Mouse (Mus musculus) intestine, embryonic 16.5 days (tissue): Measurements from ENCODE around the gene Rbx1. TPM values are rescaled to one million over a fixed set of nuclear protein-coding genes. Genes with fewer than 3 reads are reported as not detected.
A peak's percentile ranks its signal among the peaks of the same experiment; 100 is the strongest.
"Not testable (repeated sequence)": the region's sequence is repeated elsewhere in the genome, so short reads cannot be mapped to it uniquely, and the experiment has no call there.

Experiments
- ATAC-seq: fragments of 200-750 bp; cut with Nextera tagmentation; 2 replicates; pipeline ENCODE4 v1.8.0; 2017; ENCODE audit warnings: moderate TSS enrichment, moderate library complexity
- H3K27ac ChIP-seq: fragments of 300-500 bp; sonication (generic); 2 replicates; pipeline ENCODE4 v1.5.1; 2014; ENCODE audit warnings: mild to moderate bottlenecking, low read length
- H3K27me3 ChIP-seq: fragments of 300-500 bp; sonication (generic); replicated peaks from 2 replicates; pipeline ENCODE4 v1.6.1; 2014; ENCODE audit warnings: low read length, control low read depth, mixed read lengths; ENCODE audit not compliant: control insufficient read depth, insufficient read depth
- H3K36me3 ChIP-seq: fragments of 300-500 bp; sonication (generic); 2 replicates; pipeline ENCODE4 v1.6.1; 2014; ENCODE audit warnings: low read length, control low read depth; ENCODE audit not compliant: control insufficient read depth, insufficient read depth
- H3K4me1 ChIP-seq: fragments of 300-500 bp; sonication (generic); 2 replicates; pipeline ENCODE4 v1.6.1; 2014; ENCODE audit warnings: low read length, control low read depth, mixed read lengths; ENCODE audit not compliant: control insufficient read depth, insufficient read depth
- H3K4me2 ChIP-seq: fragments of 300-500 bp; sonication (generic); 2 replicates; pipeline ENCODE4 v1.6.1; 2014; ENCODE audit warnings: low read depth, low read length, control low read depth
- H3K4me3 ChIP-seq: fragments of 300-500 bp; sonication (generic); 2 replicates; pipeline ENCODE4 v1.5.1; 2014; ENCODE audit warnings: mild to moderate bottlenecking, low read length
- H3K9ac ChIP-seq: fragments of 300-500 bp; sonication (generic); 2 replicates; pipeline ENCODE4 v1.6.1; 2014; ENCODE audit warnings: low read depth, low read length
- H3K9me3 ChIP-seq: fragments of 300-500 bp; sonication (generic); 2 replicates; pipeline ENCODE4 v1.6.1; 2016; ENCODE audit warnings: low read length, control low read depth; ENCODE audit not compliant: control insufficient read depth
- WGBS: fragments of 180-500 bp; shearing (Covaris S2); extraction: QIAGEN DNeasy Blood & Tissue Kit; methylation state at CpG from one replicate; pipeline ENCODE4 v1.1.7; 2014; 5-methylcytosine and 5-hydroxymethylcytosine counted together
- polyA plus RNA-seq: library from polyadenylated mRNA; unstranded; fragments of >200 nt; fragmentation: Nextera tagmentation; extraction: Ambion mirVana; gene quantifications from 2 replicates; pipeline ENCODE4 v1.2.1, GENCODE M21; 2015

The Rbx1 gene
- 378 and 400 TPM in 2 replicates for polyA plus RNA-seq

- H3K4me2 ChIP-seq: peak within 1 kb of the TSS; percentile 83
- H3K9me3 ChIP-seq: peaks cover 4% of the 10 kb centered on the region; the same call in 1 of the 2 replicates
- peak; percentile 99 for ATAC-seq
- H3K9ac ChIP-seq: peak within 1 kb of the TSS; percentile 82
- peak within 1 kb of the TSS; percentile 90 for H3K27ac ChIP-seq
- peak within 1 kb of the TSS; percentile 76 for H3K4me3 ChIP-seq
- H3K27me3 ChIP-seq: no peaks in the 10 kb centered on the region
- no peaks in the 10 kb centered on the region for H3K36me3 ChIP-seq
- H3K4me1 ChIP-seq: peaks cover 14% of the 10 kb centered on the region
- under 1% methylated on average over 61 of the region's 62 CpGs for WGBS
These were observed at the start of gene Rbx1 for GRCm38 (mm10) chr15:81465901-81466737. TSS of gene Rbx1 (plus strand) at chr15:81466296.

- Histone ChIP-seq H3K9ac (0 out of 2 replicates have a peak overlapping the region, but pooled peaks have one; percentile 12), H3K4me3 (peak overlapping the region; percentile 27), H3K4me2 (peak overlapping the region; percentile 51)
- peak; percentile 94 for ATAC-seq
- not testable (repeated sequence) for H3K4me1 ChIP-seq, H3K27ac ChIP-seq, H3K27me3 ChIP-seq, H3K9me3 ChIP-seq, H3K36me3 ChIP-seq
- 5% methylated on average over 22 of the region's 22 CpGs for WGBS
These were observed 49.3 kb upstream of the Rbx1 start for GRCm38 (mm10) chr15:81416763-81417310.

GRCm38 (mm10) chr15:81418065-81418464 lies 48.0 kb upstream of the Rbx1 start:
- Histone ChIP-seq H3K27me3 (no peaks in the 10 kb centered on the region), H3K27ac (no peak overlapping the region), H3K9ac (no peak overlapping the region), H3K4me1 (0 out of 2 replicates have a peak, but pooled peaks cover 2% of the 10 kb centered on the region), H3K9me3 (no peaks in the 10 kb centered on the region), H3K4me3 (no peak overlapping the region), H3K36me3 (no peaks in the 10 kb centered on the region), H3K4me2 (no peak overlapping the region)
- 86% methylated on average over 4 of the region's 4 CpGs for WGBS
- no peak for ATAC-seq

GRCm38 (mm10) chr15:81421454-81421853 lies 44.6 kb upstream of the Rbx1 start:
- Histone ChIP-seq H3K9ac (no peak overlapping the region), H3K36me3 (no peaks in the 10 kb centered on the region), H3K4me2 (no peak overlapping the region), H3K9me3 (no peaks in the 10 kb centered on the region), H3K27me3 (no peaks in the 10 kb centered on the region), H3K4me1 (0 out of 2 replicates have a peak, but pooled peaks cover 2% of the 10 kb centered on the region), H3K4me3 (no peak overlapping the region), H3K27ac (peak overlapping the region; percentile 38)
- ATAC-seq: 0 out of 2 replicates have a peak, but pooled peaks have one; percentile 51
- 41% methylated on average over 1 of the region's 1 CpGs for WGBS

- WGBS: 54% methylated on average over 7 of the region's 7 CpGs
- Histone ChIP-seq H3K9me3 (no peaks in the 10 kb centered on the region), H3K27ac (peak overlapping the region; percentile 90), H3K4me3 (peak overlapping the region; percentile 15), H3K36me3 (no peaks in the 10 kb centered on the region), H3K4me2 (peak overlapping the region; percentile 38), H3K4me1 (no peaks in the 10 kb centered on the region), H3K27me3 (no peaks in the 10 kb centered on the region), H3K9ac (no peak overlapping the region)
- ATAC-seq: peak; percentile 39; the same call in 1 of the 2 replicates
These were observed 43.9 kb upstream of the Rbx1 start for GRCm38 (mm10) chr15:81422156-81422681.

GRCm38 (mm10) chr15:81425311-81425710 lies 40.8 kb upstream of the Rbx1 start:
- Histone ChIP-seq H3K27ac (no peak overlapping the region), H3K9ac (no peak overlapping the region), H3K4me2 (no peak overlapping the region), H3K4me3 (no peak overlapping the region), H3K27me3 (no peaks in the 10 kb centered on the region), H3K4me1 (no peaks in the 10 kb centered on the region), H3K9me3 (no peaks in the 10 kb centered on the region), H3K36me3 (no peaks in the 10 kb centered on the region)
- no peak for ATAC-seq
- 81% methylated on average over 3 of the region's 3 CpGs for WGBS

GRCm38 (mm10) chr15:81427947-81428346 lies 38.1 kb upstream of the Rbx1 start:
- 0 out of 2 replicates have a peak, but pooled peaks cover 3% of the 10 kb centered on the region for H3K36me3 ChIP-seq
- H3K4me3 ChIP-seq: no peak overlapping the region
- no peaks in the 10 kb centered on the region for H3K9me3 ChIP-seq
- no peaks in the 10 kb centered on the region for H3K27me3 ChIP-seq
- H3K4me2 ChIP-seq: no peak overlapping the region
- 72% methylated on average over 2 of the region's 2 CpGs for whole genome bisulfite sequencing
- H3K9ac ChIP-seq: no peak overlapping the region
- H3K27ac ChIP-seq: no peak overlapping the region
- ATAC-seq: no peak
- no peaks in the 10 kb centered on the region for H3K4me1 ChIP-seq

GRCm38 (mm10) chr15:81431195-81431594 lies 34.9 kb upstream of the Rbx1 start:
- no peak for ATAC-seq
- no peak overlapping the region for H3K4me2 ChIP-seq
- no peaks in the 10 kb centered on the region for H3K9me3 ChIP-seq
- H3K9ac ChIP-seq: no peak overlapping the region
- 71% methylated on average over 1 of the region's 1 CpGs for WGBS
- no peak overlapping the region for H3K27ac ChIP-seq
- H3K4me3 ChIP-seq: no peak overlapping the region
- 0 out of 2 replicates have a peak, but pooled peaks cover 3% of the 10 kb centered on the region for H3K36me3 ChIP-seq
- H3K4me1 ChIP-seq: no peaks in the 10 kb centered on the region
- no peaks in the 10 kb centered on the region for H3K27me3 ChIP-seq

- H3K36me3 ChIP-seq: no peaks in the 10 kb centered on the region
- H3K4me2 ChIP-seq: no peak overlapping the region
- H3K9ac ChIP-seq: no peak overlapping the region
- H3K27me3 ChIP-seq: no peaks in the 10 kb centered on the region
- H3K4me3 ChIP-seq: no peak overlapping the region
- no peaks in the 10 kb centered on the region for H3K4me1 ChIP-seq
- no peak overlapping the region for H3K27ac ChIP-seq
- 89% methylated on average over 1 of the region's 1 CpGs for WGBS
- no peaks in the 10 kb centered on the region for H3K9me3 ChIP-seq
- no peak for ATAC-seq
These were observed 27.8 kb upstream of the Rbx1 start for GRCm38 (mm10) chr15:81438345-81438744.
